Mouse (Mus musculus): ENCODE data around the gene Trappc4.
"Not testable (repeated sequence)": the region's sequence is repeated elsewhere in the genome, so short reads cannot be mapped to it uniquely, and the experiment has no call there.

Trappc4 gene

DNA sequence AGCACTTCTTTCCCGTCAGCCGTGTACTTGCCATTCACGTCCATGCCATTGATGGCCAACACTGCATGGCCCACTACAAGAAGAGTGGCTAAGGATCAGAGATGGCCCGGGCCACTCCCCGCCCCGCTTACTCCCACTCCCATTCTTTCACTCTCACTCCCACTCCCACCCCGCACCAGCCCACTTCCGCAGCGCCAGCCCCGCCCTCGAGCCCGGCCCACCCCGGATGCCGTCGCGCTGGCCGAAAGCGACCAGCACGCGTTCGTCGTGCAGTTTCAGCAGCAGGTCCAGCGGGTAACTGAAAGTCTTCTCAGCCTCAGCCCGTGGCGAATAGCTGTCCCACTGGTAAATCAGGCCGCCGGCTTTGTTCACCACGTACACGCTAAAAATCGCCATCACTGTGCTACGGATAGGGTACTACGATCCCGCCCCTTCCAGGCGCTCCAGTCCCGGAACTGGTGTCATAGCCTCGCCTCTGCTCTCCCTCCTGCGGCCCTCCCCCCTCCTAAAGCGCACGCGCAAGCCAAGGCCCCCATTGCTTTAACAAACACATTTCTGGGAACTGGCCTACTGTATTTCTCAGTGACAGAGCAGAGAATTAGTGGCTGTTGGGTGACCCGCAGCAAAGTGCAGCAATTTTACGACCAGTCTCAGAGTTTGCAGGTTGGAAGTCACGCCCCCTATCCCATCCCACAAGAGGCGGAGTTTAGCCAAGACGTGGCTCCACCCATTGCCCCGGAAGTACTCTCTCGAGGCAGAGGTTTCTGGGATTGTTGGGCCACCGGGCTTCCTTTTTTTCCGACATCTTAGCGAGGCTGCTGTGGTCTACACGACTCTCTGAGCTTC lies at the start of gene Trappc4, which contains the start of gene Rps25:
Gene Trappc4, minus strand, starts transcription at position 695 of the 846 bp plus-strand sequence.
Gene Rps25, plus strand, starts transcription at position 234 of the 846 bp plus-strand sequence.
- DNase-seq, result peak; percentile 92

DNA sequence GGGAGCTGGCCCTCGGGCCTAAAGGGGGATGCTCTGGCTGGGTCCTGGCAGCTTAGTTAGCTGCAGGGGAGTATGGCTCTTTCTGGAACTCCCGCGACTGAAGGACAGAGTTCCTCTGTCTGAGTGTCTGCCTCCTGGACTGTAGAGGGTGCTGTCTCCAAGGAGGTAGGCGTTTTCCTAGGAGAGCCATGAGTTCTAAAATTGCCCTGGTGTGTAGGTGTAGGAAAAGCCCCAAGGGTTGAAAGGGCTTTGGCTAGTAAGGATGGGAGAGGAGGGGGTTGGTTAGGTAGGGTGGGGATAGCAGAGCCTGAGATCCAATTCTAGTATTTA lies 47.5 kb upstream of the Trappc4 start, which contains the start of gene Upk2:
Gene Upk2, minus strand, starts transcription at position 86 of the 330 bp plus-strand sequence.
- DNase-seq, result no peak

DNA sequence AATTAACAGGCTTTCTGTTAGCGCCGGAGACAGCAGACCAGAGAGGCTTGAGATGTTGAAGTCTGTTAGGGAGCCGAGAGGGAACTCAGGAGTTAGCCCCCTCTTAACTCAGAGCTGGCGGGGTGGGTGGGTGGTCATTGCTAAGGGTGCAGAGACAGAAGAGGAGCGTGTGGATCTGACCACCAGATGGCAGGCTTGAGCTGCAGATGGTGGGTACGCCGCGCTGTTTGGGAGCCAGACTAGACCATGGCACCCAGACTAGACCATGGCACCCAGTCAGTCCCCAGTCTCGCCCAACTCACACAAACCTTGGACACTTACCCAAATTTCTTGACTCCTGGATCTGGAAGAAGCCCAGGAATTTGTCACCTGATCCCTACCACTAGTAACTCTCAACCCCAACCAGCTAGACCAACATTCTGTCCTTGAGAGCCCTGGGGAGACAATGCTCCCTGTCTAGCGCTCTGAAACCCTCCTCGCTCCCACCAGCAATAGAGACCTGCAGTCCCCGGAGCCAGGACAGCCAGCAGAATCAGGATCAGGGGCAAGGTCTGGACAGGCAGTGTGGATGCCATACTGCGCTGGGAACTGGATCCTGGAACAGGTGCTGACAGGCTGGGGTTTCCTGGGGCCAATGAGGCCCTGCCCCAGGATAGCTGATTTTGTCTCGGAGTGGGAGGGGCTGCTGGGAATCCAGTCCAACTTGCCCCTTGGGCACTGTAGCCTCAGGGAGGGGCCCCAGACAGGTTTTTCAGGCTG lies 46.9 kb upstream of the Trappc4 start:
- DNase-seq, result peak; percentile 74

DNA sequence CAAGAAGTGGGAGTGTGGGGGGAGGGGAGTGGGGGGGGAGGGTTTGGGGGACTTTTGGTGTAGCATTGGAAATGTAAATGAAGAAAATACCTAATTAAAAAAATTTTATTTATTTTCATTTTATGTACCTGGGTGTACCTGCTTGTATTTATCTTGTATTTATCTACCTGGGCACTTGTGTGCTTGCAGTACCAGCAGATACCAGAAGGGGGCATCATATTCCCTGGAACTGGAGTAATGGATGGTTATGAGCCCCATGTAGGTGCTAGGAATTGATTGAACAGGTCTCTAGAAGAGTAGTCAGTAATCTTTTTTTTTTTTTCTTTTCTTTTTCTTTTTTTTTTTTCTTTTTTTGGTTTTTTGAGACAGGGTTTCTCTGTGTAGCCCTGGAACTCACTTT lies 43.0 kb upstream of the Trappc4 start:
- DNase-seq, result peak; percentile 29

DNA sequence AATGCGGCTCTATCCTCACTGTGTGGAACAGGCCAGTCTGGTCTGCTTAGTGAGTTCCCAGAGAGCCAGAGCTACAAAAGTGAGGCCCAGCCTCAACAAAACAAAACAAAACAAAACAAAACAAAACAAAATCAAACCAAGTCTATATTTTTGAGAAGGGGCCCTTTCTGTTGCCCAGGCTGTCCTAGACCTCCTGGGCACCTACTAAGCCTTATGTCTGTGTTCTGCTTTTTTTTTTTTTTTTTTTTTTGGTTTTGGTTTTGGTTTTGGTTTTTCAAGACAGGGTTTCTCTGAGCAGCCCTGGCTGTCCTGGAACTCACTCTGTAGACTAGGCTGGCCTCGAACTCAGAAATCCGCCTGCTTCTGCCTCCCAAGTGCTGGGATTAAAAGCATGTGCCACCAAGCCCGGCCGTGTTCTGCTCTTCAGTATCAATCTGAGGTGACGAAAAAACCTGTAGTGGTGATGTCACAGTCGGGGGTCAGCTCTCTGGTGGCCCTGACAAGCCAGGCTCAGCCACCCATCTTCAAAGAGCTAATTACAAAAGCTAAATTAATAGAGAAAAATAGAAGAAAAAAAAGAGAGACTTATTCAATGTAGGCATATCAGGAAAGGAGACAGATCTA lies 37.1 kb upstream of the Trappc4 start:
- DNase-seq, result not testable (repeated sequence)

DNA sequence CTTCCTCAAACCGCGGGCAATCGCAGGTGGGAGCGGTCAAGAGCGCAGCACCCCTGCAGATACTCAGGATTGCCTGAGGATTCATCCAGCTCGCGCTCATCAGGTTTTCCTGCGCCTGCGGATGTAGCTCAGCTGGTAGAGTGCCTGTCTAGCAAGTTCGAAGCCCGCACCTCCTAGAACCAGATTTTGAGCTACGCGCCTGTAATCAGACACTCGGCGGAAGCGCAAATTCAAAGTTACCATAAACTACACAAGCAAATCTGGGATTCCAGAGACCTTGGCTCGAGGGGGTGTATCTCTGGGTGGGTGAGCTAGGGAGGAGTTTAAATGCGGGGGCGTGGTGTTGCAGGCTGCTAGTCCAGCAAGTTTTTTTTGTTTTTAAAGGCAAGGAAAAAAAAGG lies 33.6 kb upstream of the Trappc4 start, which contains the start of gene Foxr1:
Gene Foxr1, minus strand, starts transcription at position 176 of the 400 bp plus-strand sequence.
- no peak for DNase-seq

DNA sequence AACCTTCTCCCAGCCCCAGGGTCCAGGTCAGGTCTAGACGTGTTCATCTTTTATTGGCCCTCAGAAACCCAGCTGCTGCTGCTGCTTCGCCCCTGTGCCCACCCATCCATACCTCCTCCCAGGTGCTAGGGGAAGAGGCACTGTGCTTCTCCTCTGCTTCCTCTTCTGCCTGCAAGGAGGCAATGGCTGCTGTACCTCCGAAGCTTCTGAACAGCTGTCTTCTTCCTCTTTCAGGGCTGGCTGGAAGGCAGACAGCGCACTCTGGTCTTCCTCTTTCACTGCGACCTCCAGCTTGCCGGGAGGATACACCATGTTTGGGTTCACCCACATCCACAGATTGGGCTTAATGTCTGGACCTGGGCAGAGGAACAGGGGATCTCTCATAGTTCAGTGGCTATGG lies 28.3 kb upstream of the Trappc4 start:
- no peak for DNase-seq

DNA sequence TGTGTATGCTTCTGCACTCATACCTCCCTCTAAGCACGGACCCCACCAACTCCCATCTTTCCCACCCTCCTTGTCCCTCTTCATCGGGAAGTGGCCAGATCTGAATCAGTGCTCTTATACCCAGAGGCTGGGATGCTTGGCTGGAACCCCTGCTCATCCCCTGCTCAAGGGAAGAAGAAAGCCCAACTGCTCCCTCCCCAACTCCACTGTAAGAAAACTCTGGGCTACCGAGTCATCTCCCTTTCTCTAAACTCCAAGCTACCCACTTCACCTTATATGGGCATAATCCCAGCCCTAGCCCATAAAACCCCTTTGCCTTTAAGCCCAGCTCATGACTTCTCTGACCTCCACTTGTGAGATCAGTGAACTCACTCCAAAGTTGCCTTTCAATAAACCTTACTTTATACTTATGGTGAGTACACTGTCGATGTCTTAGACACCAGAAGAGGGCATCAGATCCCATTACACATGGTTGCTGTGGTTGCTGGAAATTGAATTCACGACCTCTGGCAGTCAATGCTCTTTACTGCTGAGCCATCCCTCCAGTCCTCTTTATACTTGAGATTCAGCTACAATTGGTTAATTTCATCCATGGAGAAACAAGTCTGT lies 25.3 kb upstream of the Trappc4 start:
- DNase-seq, result no peak

DNA sequence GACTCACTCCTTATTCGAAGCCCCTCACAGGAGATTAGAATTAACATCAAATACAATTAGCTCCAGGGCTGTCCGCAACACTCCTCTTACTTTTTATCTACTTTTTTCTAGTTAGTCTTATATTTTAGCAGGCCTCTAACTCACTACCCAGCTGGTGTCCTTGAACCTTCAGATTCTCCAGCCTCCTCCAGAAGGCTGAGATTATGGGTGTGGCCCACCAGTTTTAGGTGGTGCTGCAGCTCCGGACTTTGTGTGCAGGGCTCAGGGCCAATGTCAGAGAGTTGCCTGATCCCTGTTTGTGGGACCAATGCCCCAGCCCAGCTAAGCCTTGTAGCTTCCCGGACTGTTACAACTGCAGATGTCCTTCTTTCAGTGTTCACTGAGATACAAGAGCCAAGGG lies 16.2 kb upstream of the Trappc4 start:
- no peak for DNase-seq

DNA sequence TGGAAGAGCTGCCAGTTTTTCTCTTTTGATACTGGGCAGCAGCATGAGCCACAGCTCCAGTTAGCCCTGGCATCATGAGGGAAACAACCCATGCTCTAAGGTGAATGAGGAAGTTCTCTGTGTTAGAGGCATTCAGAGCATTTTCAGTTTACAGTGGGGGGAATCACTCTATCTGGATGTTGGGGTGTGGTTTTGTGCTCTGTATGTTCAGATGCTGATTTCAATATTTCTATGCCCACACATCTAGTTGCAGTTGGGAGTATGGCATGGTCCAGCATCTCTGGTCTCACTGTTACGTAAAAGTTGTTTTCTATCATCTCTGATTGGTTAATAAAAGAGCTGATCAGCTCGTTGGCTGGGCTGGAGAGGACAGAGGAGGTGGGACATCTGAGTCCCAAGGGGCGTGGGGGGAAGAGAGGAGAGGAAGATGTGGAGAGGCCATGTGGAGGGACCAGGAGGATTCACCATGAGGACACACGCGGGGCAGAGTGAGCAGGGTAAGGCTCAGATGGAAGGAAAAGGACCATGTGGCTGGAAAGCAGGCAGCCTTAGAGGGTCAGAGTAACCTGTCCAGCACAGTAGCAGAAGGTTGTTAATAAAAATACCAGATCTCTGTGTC lies 13.0 kb upstream of the Trappc4 start:
- DNase-seq, result no peak

DNA sequence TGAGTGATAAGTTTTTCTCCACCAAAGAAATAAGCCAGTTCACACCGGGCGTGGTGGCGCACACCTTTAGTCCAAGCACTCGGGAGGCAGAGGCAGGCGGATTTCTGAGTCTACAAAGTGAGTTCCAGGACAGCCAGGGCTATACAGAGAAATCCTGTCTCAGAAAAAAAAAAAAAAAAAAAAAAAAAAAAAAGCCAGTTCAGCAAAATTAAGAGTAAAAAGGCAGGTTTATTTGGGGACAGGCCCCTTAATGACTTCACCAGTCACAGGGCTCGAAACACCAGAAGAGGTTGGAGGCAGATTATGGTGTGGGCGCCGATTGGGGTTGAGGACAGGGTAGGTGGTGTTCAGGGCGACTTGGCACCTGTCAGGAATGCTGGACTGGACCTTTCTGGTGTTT lies 12.3 kb upstream of the Trappc4 start:
- not testable (repeated sequence) for DNase-seq

DNA sequence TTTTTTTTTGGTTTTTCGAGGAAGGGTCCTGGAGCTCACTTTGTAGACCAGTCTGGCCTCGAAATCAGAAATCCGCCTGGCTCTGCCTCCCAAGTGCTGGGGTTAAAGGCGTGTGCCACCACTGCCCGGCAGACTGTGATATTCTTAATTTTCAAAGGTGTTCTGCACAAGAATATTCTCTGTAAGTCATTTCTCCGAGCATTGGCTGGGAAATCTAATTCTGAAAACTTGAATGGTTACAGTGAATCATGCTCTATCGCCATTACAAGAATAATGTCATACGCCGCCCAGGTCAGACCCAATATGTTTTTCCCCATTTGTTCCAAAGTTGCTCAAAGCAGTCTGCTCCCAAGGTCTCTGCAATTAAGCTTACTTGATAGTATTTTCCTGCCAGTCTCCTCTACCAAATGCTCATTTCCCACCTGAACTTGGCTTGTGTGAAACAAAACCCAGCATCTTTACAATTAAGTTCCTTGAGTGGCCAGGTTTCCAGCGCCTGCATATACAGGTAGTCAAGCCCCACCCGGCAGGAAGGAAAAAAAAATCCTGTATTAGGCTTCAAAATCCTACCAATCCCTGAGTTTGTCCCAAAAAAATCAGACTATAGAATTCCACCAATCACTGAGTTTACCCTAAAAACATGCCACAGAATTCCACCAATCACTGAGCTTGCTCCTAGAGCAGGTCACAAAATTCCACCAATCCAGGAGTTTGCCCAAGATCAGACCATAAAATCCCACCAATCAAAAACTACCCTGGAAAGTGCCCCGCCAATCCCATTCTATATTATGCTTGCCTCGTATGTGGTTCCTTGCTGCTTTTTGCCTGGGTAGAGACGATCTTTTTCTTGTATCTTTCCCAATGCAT lies 11.4 kb upstream of the Trappc4 start, which contains the start of gene Ccdc84:
Gene Ccdc84, minus strand, starts transcription at position 51 of the 867 bp plus-strand sequence.
- DNase-seq, result no peak

DNA sequence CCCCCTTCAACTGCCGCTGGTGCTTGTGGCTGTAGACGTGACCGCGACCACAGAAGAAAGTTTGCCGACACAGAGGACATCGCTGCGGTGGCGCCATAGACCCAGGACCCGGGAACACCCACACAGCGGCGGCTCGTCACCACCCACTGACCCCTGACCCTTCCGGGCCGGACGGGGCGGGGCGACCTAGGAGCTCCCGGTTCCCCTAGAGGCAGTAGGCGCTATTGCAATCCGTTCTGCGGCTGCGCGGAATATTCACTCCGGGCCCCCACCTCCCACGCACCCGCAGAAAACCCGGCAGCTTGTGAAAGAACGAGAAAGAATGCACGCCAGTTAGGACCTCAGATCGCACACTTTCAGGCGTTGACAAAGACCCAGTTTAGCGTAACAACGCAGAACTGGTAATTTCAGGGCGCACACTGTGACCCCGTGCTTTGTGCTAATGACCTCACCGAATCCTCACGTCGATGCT lies 10.5 kb upstream of the Trappc4 start:
- peak; percentile 95 for DNase-seq

DNA sequence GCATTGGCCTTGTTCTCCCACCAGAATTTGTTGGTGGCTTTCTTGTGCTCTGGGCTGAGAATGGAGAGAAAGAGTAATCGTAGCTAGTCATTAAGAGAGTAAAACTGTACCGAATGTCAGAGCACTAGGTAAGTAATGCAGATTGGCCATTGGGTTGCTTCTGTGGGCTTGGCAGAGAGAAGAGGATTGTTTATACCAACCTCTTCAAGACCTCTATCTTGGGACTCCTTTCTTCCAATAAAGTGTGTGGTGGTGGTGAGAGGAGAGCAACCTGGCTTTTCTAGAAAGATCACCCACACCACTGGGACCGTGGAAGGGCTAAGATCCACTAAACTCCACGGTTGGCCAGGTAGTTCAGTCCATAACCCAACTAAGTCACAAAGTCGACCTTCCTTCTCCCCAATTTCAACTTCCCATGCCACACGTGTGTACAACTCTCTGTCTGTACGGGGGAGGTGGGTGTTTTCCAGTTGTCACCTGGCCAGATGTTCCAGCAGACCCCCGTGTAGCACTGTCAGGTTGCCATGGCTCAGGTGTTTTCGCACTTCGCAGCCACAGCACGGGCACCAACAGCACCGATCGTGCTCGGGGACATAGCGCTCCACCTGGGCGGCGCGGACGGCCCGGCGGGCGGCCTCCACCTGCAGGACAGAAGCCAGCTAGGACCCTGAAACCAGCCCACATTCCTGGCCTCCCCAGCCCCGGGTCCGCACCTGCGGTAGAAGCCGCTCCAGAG lies 9.9 kb upstream of the Trappc4 start:
- DNase-seq, result no peak

DNA sequence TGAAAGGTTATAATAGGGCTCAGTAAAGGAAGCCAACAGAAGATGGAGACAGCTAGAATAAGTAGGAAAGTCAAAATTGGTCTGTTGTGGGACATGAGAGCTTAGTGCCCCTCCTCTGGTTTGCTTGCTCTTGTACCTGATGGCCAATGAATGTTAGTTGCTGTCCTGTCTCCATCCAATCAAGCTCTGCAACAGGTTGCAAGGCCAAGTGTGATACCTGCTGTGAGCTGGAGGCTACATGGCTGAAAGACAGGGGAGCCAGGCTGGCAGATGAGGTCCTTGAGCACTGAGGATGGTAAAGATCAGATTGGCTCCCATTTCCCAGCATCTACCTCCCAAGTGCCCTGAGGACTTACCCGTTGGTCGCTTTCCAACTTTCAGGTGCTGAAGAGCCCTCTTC lies 5.4 kb upstream of the Trappc4 start:
- no peak for DNase-seq

DNA sequence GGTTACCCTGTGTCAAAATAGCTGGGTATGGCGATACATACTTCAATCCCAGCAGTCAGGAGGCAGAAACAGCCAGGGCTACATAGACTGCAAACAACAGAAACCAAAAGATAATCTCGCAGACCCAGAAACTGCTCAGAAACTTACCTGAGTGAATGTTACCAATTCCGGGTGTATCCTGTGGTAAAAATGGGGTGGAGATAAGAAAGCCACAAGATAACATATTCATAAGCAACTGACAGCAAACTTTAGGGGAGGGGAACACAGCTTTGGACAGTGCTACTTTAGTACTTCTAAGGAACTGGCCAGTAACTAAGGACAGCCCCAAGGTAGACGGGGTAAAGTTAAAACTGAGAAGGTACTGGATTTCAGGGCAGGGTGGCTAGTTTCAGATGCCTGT lies 4.9 kb upstream of the Trappc4 start:
- DNase-seq, result no peak

DNA sequence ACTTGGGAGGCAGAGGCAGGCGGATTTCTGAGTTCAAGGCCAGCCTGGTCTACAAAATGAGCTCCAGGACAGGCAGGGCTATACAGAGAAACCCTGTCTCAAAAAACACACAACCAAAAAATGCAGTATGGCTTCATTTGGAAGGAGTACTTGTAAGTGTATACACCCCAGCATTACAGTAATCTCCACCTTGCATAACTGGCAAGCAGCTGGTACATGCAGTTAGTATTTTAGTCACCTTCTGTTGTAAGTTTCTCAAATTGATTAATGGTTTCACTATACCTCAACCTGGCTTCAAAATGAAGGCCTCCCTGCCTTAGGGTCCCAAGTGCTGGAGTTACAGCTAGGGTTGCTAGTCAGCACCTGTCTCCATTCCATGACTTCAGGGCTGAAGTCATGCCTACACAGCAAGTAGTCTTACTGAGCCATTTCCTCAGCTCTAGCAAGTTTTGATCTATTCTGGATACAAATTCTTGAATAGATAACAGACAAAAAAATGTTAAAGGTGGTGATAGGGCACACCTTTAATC lies 4.3 kb upstream of the Trappc4 start:
- DNase-seq, result no peak

DNA sequence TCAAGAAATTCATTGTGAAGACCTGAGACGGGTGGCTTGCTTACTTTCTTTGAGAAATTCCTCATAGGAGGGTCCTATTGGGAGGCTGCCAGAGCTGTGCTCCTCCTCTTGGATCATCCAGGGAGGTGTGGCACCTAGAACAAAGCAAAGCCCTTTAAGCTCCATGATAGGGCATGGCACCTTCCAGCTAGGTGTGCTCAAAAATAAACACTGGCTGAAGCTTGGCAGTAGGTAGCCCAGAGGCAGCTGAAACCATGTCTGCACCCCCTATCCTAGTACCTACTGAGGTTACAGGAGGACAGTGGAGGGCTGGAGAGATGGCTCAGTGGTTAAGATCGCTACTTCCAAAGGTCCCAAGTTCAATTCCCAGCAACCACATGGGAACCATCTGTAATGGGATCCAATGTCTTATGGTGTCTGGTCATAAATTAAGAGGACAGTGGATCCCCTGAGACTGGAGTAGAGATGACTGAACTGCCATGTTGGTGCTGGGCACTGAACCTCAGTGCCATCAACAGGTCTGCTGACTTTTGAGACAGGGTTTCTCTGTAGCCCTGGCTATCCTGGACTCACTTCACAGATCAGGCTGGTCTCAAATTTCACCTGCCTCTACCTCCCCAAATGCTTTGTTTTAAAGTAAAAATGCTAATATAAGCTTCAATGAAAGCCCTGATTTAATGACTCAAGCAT lies 3.4 kb upstream of the Trappc4 start:
- DNase-seq, result no peak

DNA sequence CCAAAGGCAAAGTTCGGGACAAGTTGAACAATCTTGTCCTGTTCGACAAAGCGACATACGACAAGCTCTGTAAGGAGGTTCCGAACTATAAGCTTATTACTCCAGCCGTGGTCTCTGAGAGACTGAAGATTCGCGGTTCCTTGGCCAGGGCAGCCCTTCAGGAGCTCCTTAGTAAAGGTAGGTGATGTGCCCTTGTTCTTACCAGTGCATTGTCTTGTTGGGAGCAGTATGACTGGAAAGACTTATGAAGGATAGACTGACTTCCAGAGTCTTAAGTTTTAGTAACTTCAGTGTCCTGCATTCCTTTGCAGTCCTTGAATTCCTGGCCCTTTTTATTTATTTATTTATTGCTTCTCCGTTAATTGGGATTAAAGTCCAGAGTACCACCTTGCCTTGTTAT lies 1.3 kb upstream of the Trappc4 start:
- not testable (repeated sequence) for DNase-seq

DNA sequence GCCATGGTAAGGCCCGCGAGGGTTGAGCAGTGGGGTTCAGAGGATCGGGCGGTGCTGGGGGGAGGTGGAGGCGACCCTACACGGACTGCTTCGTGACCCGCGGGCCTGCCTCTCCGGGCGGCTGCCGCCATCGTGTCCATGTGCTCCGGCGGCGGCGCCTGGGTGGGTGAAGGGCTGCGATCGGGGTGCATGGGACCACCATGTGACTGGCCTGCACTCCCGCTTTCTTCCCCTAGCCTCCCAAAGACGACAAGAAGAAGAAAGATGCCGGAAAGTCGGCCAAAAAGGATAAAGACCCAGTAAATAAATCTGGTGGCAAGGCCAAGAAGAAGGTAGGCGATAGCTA lies 325 bp upstream of the Trappc4 start:
- no peak for DNase-seq

Measured in liver (tissue).